Mouse (Mus musculus): ENCODE data around the gene Mad2l2. TPM values are rescaled to one million over a fixed set of nuclear protein-coding genes. Genes with fewer than 3 reads are reported as not detected.

Mad2l2 gene
- polyA plus RNA-seq, 1 experiment = 17.8 TPM

DNA sequence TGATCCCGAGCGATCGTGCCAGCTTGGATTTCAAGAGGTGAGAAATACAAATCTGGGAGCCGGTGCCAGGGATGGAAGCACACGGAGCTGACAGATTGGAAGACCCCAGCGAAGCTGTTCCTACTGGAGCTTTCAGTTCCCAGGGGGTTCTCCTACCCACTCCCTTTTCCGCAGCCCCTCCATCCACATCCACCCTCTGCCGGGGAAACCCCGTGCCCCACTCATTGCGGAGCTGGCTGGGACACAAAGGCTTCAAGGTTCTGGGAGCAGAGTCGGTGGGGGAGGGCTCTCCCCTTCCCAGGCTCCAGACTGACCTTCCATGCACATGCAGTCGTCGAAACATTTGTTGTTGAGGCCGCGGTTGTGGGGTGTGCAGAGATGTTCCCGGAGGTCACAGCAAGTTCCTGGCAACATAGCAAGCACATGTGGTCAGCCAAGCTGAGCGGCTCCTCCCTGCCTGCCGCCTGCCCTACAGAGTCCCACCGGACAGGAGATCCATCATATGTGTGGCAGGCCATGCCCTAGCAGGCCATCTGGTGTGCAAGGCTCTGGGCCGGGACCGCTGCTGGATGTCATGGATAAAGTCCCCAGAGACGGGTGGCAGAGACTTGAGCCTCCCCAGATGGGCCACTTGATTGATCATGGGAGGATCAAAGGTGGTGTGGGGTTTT lies 22.4 kb upstream of the Mad2l2 start:
- no peak for TF ChIP-seq CTCF (IDR thresholded peaks at IDR 0.05; ENCODE audit: extremely low read depth, insufficient read length, insufficient replicate concordance, low read depth, low read length)
- TF ChIP-seq POLR2A (IDR thresholded peaks at IDR 0.05; ENCODE audit: low read depth, low read length) = no peak
- no peaks in the 10 kb centered on the region; the same call in 1 of the 2 replicates for H3K4me1 ChIP-seq (ENCODE audit: control insufficient read depth, insufficient read depth, insufficient read length, low read length)
- WGBS = 50% methylated on average over 22 of the region's 22 CpGs
- no peaks in the 10 kb centered on the region for H3K36me3 ChIP-seq (ENCODE audit: control insufficient read depth, insufficient read depth, low read length)
- no peaks in the 10 kb centered on the region for H3K27me3 ChIP-seq (ENCODE audit: control insufficient read depth, insufficient read depth, low read length)
- H3K4me3 ChIP-seq (ENCODE audit: low read depth, low read length) = no peak overlapping the region
- no peak overlapping the region for H3K27ac ChIP-seq (ENCODE audit: insufficient read depth, low read depth, low read length)

DNA sequence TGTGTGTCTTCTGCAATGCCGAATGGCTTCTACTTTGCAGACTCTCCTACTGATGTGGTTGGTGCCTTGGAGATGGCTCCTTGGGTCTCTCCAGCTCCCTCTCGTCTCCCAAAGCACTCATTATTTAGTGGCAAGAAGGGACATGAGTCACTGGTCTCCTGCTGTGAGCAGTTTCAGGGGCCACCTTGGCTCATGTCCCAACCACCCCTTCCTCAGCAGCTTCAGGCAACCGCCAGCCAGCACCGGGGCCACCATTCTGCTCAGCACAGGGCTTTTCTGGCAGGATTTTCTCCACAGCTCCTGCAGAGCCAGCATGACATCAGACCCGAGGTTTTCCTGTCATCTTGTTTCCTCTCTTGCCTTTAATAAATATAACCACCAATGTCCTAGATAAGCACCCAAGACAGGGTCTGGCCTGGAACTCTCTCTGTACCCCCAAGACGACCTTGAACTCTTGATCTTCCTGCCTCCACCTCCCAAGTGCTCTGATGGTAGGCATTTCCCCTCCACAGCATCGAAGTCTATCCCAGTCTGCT lies 21.6 kb upstream of the Mad2l2 start:
- no peak for TF ChIP-seq CTCF (IDR thresholded peaks at IDR 0.05; ENCODE audit: extremely low read depth, insufficient read length, insufficient replicate concordance, low read depth, low read length)
- no peak for TF ChIP-seq POLR2A (IDR thresholded peaks at IDR 0.05; ENCODE audit: low read depth, low read length)
- 49% methylated on average over 7 of the region's 7 CpGs for WGBS
- Histone ChIP-seq H3K36me3 (ENCODE audit: control insufficient read depth, insufficient read depth, low read length) (no peaks in the 10 kb centered on the region), H3K27me3 (ENCODE audit: control insufficient read depth, insufficient read depth, low read length) (no peaks in the 10 kb centered on the region), H3K4me3 (ENCODE audit: low read depth, low read length) (no peak overlapping the region), H3K4me1 (ENCODE audit: control insufficient read depth, insufficient read depth, insufficient read length, low read length) (no peaks in the 10 kb centered on the region; the same call in 1 of the 2 replicates), H3K27ac (ENCODE audit: insufficient read depth, low read depth, low read length) (no peak overlapping the region)

DNA sequence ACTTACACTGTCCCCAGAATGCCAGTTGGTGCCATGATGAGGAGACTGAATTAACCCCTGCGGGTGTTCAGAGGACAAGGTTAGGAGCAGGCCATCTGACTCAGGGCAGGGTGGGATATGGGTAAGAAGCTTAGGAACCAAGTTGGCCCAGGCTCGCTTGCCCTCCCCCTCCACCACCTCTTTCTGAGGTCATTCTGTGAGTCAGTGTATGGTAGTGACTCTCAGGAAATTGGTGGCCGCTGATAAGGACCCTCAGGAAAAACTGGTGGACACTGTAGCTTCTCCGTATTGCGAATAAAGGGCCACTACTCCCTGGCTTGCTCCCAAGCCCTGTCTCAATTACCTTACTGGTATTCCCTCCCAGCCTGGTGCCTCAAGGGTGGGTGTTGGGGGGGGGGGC lies 21.0 kb upstream of the Mad2l2 start:
- TF ChIP-seq CTCF (IDR thresholded peaks at IDR 0.05; ENCODE audit: extremely low read depth, insufficient read length, insufficient replicate concordance, low read depth, low read length) (no peak), POLR2A (IDR thresholded peaks at IDR 0.05; ENCODE audit: low read depth, low read length) (no peak)
- 74% methylated on average over 5 of the region's 5 CpGs for WGBS
- H3K36me3 ChIP-seq (ENCODE audit: control insufficient read depth, insufficient read depth, low read length) = no peaks in the 10 kb centered on the region
- H3K27ac ChIP-seq (ENCODE audit: insufficient read depth, low read depth, low read length) = no peak overlapping the region
- H3K27me3 ChIP-seq (ENCODE audit: control insufficient read depth, insufficient read depth, low read length) = no peaks in the 10 kb centered on the region
- no peaks in the 10 kb centered on the region; the same call in 1 of the 2 replicates for H3K4me1 ChIP-seq (ENCODE audit: control insufficient read depth, insufficient read depth, insufficient read length, low read length)
- H3K4me3 ChIP-seq (ENCODE audit: low read depth, low read length) = no peak overlapping the region

DNA sequence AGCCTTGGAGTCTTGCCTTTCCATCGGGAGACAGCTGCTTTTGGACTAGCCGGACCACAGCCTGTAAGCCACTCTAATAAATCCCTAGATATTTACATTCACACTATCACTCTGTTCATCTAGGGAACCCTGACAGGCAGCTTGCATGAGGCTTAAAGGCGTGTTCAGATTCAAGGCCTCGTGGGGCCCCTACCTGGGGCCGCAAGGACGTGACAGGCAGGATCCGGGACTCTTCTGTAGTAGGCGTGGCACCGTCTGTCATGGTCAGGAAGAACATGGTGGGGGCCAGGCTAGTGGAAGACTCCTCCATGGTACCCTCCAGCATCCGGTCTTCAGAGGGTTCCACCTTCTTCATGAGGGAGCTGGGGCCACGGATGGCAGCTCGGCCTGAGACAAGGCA lies 17.7 kb upstream of the Mad2l2 start:
- Histone ChIP-seq H3K27me3 (ENCODE audit: control insufficient read depth, insufficient read depth, low read length) (no peaks in the 10 kb centered on the region), H3K4me1 (ENCODE audit: control insufficient read depth, insufficient read depth, insufficient read length, low read length) (peaks cover 2% of the 10 kb centered on the region; the same call in 1 of the 2 replicates), H3K36me3 (ENCODE audit: control insufficient read depth, insufficient read depth, low read length) (no peaks in the 10 kb centered on the region), H3K4me3 (ENCODE audit: low read depth, low read length) (no peak overlapping the region), H3K27ac (ENCODE audit: insufficient read depth, low read depth, low read length) (no peak overlapping the region)
- no peak for TF ChIP-seq POLR2A (IDR thresholded peaks at IDR 0.05; ENCODE audit: low read depth, low read length)
- TF ChIP-seq CTCF (IDR thresholded peaks at IDR 0.05; ENCODE audit: extremely low read depth, insufficient read length, insufficient replicate concordance, low read depth, low read length) = no peak
- 37% methylated on average over 12 of the region's 12 CpGs for WGBS

DNA sequence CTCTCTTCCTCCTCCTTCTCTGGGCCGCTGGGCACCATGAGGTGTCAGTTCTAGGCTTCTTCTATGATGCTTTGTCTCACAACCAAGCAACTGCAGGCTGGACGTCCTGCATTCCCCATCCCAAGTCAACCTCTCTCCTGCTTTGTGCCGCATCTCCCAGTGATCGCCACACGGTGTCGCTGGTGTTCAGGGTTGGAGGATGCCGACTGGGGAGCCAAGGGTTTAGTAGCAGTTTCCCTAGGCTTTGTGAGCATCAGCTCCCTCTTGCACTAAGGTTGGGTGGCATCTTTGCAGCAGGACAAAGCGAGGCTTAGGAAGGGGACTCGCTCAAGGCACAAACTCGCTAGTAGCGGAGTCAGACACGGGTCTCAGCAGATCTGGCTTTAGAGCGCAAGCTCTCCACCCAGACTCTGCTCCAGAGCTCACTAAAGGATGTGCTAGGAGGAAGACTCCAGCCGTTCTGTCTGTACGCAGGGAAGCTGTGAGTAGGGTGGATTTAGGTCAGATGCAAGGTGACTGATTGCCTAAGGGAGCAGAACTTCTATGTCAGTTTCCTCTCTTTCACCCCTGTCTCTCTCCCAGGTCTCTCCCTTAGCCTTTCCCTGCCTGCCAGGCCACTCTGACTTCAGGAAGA lies 15.3 kb upstream of the Mad2l2 start:
- H3K4me3 ChIP-seq (ENCODE audit: low read depth, low read length) = no peak overlapping the region
- no peak overlapping the region for H3K27ac ChIP-seq (ENCODE audit: insufficient read depth, low read depth, low read length)
- H3K27me3 ChIP-seq (ENCODE audit: control insufficient read depth, insufficient read depth, low read length) = no peaks in the 10 kb centered on the region
- 6% methylated on average over 15 of the region's 15 CpGs for WGBS
- H3K4me1 ChIP-seq (ENCODE audit: control insufficient read depth, insufficient read depth, insufficient read length, low read length) = peaks cover 2% of the 10 kb centered on the region; the same call in 1 of the 2 replicates
- H3K36me3 ChIP-seq (ENCODE audit: control insufficient read depth, insufficient read depth, low read length) = no peaks in the 10 kb centered on the region
- no peak for TF ChIP-seq POLR2A (IDR thresholded peaks at IDR 0.05; ENCODE audit: low read depth, low read length)
- peak; percentile 99 for TF ChIP-seq CTCF (IDR thresholded peaks at IDR 0.05; ENCODE audit: extremely low read depth, insufficient read length, insufficient replicate concordance, low read depth, low read length)

DNA sequence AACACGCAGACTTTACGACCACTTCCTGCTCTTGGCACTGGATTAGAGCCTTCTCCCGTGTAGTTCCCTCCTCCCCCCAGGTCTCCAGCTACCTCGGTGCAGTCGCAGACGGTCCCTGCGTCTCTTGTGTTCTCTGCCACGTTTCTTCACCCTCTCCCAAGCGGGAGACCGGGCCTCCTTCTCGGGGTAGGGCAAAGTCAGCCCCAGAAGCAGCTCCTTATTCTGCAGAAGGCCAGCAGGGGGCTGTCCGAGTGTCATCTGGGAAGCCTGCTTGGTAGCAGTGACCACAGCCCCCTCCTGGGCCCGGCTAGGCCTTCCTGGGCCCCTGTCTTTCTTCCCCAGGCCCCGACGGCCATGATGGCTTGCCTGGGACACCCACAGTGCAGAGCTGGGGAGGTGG lies 14.7 kb upstream of the Mad2l2 start:
- H3K27ac ChIP-seq (ENCODE audit: insufficient read depth, low read depth, low read length) = no peak overlapping the region
- peaks cover 2% of the 10 kb centered on the region; the same call in 1 of the 2 replicates for H3K4me1 ChIP-seq (ENCODE audit: control insufficient read depth, insufficient read depth, insufficient read length, low read length)
- WGBS = 4% methylated on average over 15 of the region's 15 CpGs
- H3K36me3 ChIP-seq (ENCODE audit: control insufficient read depth, insufficient read depth, low read length) = no peaks in the 10 kb centered on the region
- no peak overlapping the region for H3K4me3 ChIP-seq (ENCODE audit: low read depth, low read length)
- TF ChIP-seq POLR2A (IDR thresholded peaks at IDR 0.05; ENCODE audit: low read depth, low read length) (no peak), CTCF (IDR thresholded peaks at IDR 0.05; ENCODE audit: extremely low read depth, insufficient read length, insufficient replicate concordance, low read depth, low read length) (peak; percentile 30; the same call in 1 of the 2 replicates)
- H3K27me3 ChIP-seq (ENCODE audit: control insufficient read depth, insufficient read depth, low read length) = no peaks in the 10 kb centered on the region

DNA sequence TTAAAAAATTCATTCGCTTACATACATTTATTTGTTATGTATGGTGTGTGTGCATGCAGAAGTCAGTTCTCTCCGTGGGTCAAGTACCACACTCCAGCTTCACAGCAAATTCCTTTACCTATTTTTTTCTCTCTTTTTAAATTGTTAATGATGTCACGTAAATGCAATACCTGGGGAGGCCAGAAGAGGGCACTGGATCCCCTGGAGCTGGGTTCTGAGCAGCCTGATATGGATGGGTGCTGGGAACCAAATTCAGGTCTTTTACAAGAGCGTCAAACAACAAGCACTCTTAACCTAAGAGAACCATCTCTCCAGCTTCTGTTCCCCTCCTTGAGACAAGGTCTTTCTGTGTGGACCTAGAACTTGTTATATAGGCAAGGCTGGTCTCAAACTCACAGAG lies 13.5 kb upstream of the Mad2l2 start:
- TF ChIP-seq CTCF (IDR thresholded peaks at IDR 0.05; ENCODE audit: extremely low read depth, insufficient read length, insufficient replicate concordance, low read depth, low read length) = peak; percentile 36; the same call in 1 of the 2 replicates
- no peak for TF ChIP-seq POLR2A (IDR thresholded peaks at IDR 0.05; ENCODE audit: low read depth, low read length)
- Histone ChIP-seq H3K4me3 (ENCODE audit: low read depth, low read length) (no peak overlapping the region), H3K4me1 (ENCODE audit: control insufficient read depth, insufficient read depth, insufficient read length, low read length) (peaks cover 2% of the 10 kb centered on the region; the same call in 1 of the 2 replicates), H3K36me3 (ENCODE audit: control insufficient read depth, insufficient read depth, low read length) (no peaks in the 10 kb centered on the region), H3K27me3 (ENCODE audit: control insufficient read depth, insufficient read depth, low read length) (no peaks in the 10 kb centered on the region), H3K27ac (ENCODE audit: insufficient read depth, low read depth, low read length) (no peak overlapping the region)
- WGBS = 81% methylated on average over 4 of the region's 4 CpGs
